Mouse (Mus musculus) hindbrain, embryonic 14.5 days (tissue): ENCODE measurements around the gene Ghdc. TPM values are rescaled to one million over a fixed set of nuclear protein-coding genes. Genes with fewer than 3 reads are reported as not detected.

Experiments
- ATAC-seq: fragments of 200-750 bp; cut with Nextera tagmentation; 2 replicates; pipeline ENCODE4 v1.8.0; 2017; ENCODE audit warnings: moderate number of reproducible peaks, mild to moderate bottlenecking, moderate TSS enrichment, moderate library complexity; ENCODE audit not compliant: low FRiP score
- DNase-seq: peaks from one replicate; pipeline ENCODE4 v3.0.0-alpha.2; 2015; ENCODE audit warnings: low spot score
- H3K27ac ChIP-seq: fragments of 300-500 bp; sonication (generic); 2 replicates; pipeline ENCODE4 v1.5.1; 2014; ENCODE audit warnings: mild to moderate bottlenecking, moderate library complexity
- H3K27me3 ChIP-seq: fragments of 300-500 bp; sonication (generic); 2 replicates; pipeline ENCODE4 v1.6.1; 2014; ENCODE audit warnings: mild to moderate bottlenecking, low read length, mixed read lengths; ENCODE audit not compliant: control insufficient read depth, insufficient read depth
- H3K36me3 ChIP-seq: fragments of 300-500 bp; sonication (generic); replicated peaks from 2 replicates; pipeline ENCODE4 v1.6.1; 2014; ENCODE audit not compliant: control insufficient read depth, insufficient read depth
- H3K4me1 ChIP-seq: fragments of 300-500 bp; sonication (generic); replicated peaks from 2 replicates; pipeline ENCODE4 v1.6.1; 2014; ENCODE audit warnings: antibody characterized with exemption, low read length, mixed read lengths; ENCODE audit not compliant: control insufficient read depth, insufficient read depth
- H3K4me2 ChIP-seq: fragments of 300-500 bp; sonication (generic); replicated peaks from 2 replicates; pipeline ENCODE4 v1.6.1; 2014; ENCODE audit warnings: mild to moderate bottlenecking, moderate library complexity
- H3K4me3 ChIP-seq: fragments of 300-500 bp; sonication (generic); replicated peaks from 2 replicates; pipeline ENCODE4 v1.5.1; 2014; ENCODE audit warnings: mild to moderate bottlenecking, low read length
- H3K9ac ChIP-seq: fragments of 300-500 bp; sonication (generic); 2 replicates; pipeline ENCODE4 v1.6.1; 2014
- H3K9me3 ChIP-seq: fragments of 300-500 bp; sonication (generic); 2 replicates; pipeline ENCODE4 v1.6.1; 2016; ENCODE audit warnings: low read length; ENCODE audit not compliant: control insufficient read depth
- WGBS: fragments of 180-500 bp; shearing (Covaris S2); extraction: QIAGEN DNeasy Blood & Tissue Kit; methylation state at CpG from one replicate; pipeline ENCODE4 v1.1.7; 2014; 5-methylcytosine and 5-hydroxymethylcytosine counted together
- polyA plus RNA-seq: library from polyadenylated mRNA; unstranded; fragments of >200 nt; fragmentation: Nextera tagmentation; extraction: Ambion mirVana; gene quantifications from 2 replicates; pipeline ENCODE4 v1.2.1, GENCODE M21; 2014

Gene Ghdc
- polyA plus RNA-seq, 1 experiment from 2014 or later: 4.4 TPM

GRCm38 (mm10) chr11:100811132-100811531 lies 40.4 kb upstream of the Ghdc start:
- no peak overlapping the region for H3K4me2 ChIP-seq
- no peak for DNase-seq
- WGBS: 92% methylated on average over 2 of the region's 2 CpGs
- no peaks in the 10 kb centered on the region for H3K9me3 ChIP-seq
- no peaks in the 10 kb centered on the region for H3K36me3 ChIP-seq
- H3K27me3 ChIP-seq: no peaks in the 10 kb centered on the region
- no peaks in the 10 kb centered on the region for H3K4me1 ChIP-seq
- ATAC-seq: no peak
- no peak overlapping the region for H3K9ac ChIP-seq
- no peak overlapping the region for H3K4me3 ChIP-seq
- no peak overlapping the region for H3K27ac ChIP-seq

DNA sequence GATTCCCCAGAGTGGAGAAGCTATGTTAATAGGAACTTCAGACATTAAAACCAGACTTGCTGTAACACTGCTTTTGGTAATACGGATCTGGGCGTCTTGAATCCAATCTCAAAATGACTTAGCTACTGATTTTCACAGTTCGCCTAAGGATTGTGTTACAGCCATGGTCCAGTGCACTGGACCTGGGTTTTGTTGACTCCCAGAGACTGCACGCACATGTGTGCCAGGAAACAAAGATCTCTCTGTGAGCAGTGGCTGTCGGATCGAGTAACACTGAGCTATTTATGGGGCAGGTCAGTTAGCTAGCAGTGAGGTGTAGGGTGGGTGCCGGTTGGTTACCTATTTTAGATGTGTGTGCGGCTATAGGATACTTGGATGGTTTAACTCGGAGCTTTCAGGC lies 39.8 kb upstream of the Ghdc start:
- 0 out of 2 replicates have a peak, but pooled peaks cover 3% of the 10 kb centered on the region for H3K36me3 ChIP-seq
- no peak overlapping the region for H3K27ac ChIP-seq
- ATAC-seq (no peak), DNase-seq (no peak)
- no peak overlapping the region for H3K4me2 ChIP-seq
- no peak overlapping the region for H3K9ac ChIP-seq
- no peaks in the 10 kb centered on the region for H3K27me3 ChIP-seq
- no peak overlapping the region for H3K4me3 ChIP-seq
- no peaks in the 10 kb centered on the region for H3K4me1 ChIP-seq
- WGBS: 88% methylated on average over 9 of the region's 9 CpGs
- H3K9me3 ChIP-seq: no peaks in the 10 kb centered on the region

DNA sequence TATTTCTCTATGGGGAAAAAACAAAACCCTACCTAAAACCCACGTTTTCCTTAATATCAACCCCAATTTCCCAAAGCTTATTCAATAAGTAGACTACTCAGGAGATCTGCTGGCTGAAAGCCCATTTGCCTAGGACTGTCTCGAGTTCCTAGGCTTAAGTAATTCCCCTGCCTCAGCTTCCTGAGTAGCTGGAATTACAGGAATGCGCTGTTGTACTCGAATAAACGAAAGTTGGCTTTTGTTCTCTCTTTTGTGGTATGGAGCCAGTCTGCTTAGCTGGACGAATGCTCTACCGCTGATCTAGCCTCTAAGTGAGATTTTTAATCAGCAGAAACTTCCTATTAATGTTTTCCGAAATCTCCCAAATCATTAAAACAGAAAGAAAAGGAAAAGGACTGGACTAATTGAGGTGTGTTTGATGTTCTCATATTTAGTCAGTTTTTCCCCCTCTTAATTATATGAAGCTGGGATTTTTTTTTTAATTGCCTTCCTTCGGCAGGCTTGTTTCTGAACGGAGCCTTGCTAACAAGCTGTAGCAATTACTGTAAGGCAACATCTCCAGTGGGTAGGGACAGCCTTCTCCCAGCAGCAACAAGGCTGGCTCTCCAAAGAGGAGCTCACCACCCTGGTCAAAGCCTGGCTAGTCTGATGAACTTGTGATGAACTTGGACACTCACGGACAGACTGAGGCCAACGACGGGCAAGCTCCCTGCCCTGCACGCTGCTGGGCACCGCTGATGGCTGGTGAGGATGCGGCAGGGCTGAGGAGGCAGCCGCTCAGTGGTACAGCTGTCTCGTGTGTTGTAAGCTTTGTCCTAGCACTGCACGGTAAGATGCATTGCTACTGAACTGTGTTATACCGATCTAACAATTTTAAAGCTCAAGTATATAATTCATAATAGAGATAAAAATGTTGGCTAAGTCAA lies 35.9 kb upstream of the Ghdc start:
- no peak overlapping the region for H3K9ac ChIP-seq
- peaks cover 35% of the 10 kb centered on the region for H3K36me3 ChIP-seq
- 74% methylated on average over 20 of the region's 20 CpGs for WGBS
- no peak overlapping the region for H3K4me3 ChIP-seq
- no peaks in the 10 kb centered on the region for H3K27me3 ChIP-seq
- H3K4me1 ChIP-seq: no peaks in the 10 kb centered on the region
- no peaks in the 10 kb centered on the region for H3K9me3 ChIP-seq
- H3K4me2 ChIP-seq: no peak overlapping the region
- H3K27ac ChIP-seq: no peak overlapping the region
- ATAC-seq (no peak), DNase-seq (no peak)

DNA sequence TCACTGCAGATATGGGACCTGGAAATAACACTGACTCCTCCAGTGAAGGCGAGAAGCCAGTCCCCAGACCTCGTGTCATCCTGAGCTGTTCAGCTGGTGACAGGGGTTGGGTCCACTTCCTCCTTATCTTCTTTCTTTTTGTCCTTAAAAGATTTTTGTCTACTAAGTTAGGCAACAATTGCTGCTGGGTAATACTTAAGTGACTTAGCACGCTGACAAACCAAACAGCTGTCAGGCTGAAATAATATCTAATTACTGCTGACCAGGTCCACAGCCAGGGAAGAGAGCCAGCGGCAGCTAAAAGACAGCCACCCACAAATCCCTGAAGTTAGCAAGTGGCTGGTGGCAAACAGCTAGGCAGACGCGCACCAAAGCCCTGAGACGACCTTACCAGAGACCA lies 34.8 kb upstream of the Ghdc start:
- Histone ChIP-seq H3K9me3 (no peaks in the 10 kb centered on the region), H3K4me1 (no peaks in the 10 kb centered on the region), H3K9ac (no peak overlapping the region), H3K4me2 (no peak overlapping the region), H3K27me3 (no peaks in the 10 kb centered on the region), H3K36me3 (peaks cover 45% of the 10 kb centered on the region), H3K27ac (no peak overlapping the region), H3K4me3 (no peak overlapping the region)
- ATAC-seq: no peak
- DNase-seq: no peak
- WGBS: 89% methylated on average over 7 of the region's 7 CpGs

GRCm38 (mm10) chr11:100804409-100804808 lies 33.7 kb upstream of the Ghdc start:
- H3K9me3 ChIP-seq: no peaks in the 10 kb centered on the region
- no peak overlapping the region for H3K9ac ChIP-seq
- DNase-seq (no peak), ATAC-seq (no peak)
- H3K27ac ChIP-seq: no peak overlapping the region
- peaks cover 52% of the 10 kb centered on the region for H3K36me3 ChIP-seq
- no peak overlapping the region for H3K4me2 ChIP-seq
- no peaks in the 10 kb centered on the region for H3K27me3 ChIP-seq
- no peak overlapping the region for H3K4me3 ChIP-seq
- H3K4me1 ChIP-seq: no peaks in the 10 kb centered on the region
- WGBS: 96% methylated on average over 10 of the region's 10 CpGs

DNA sequence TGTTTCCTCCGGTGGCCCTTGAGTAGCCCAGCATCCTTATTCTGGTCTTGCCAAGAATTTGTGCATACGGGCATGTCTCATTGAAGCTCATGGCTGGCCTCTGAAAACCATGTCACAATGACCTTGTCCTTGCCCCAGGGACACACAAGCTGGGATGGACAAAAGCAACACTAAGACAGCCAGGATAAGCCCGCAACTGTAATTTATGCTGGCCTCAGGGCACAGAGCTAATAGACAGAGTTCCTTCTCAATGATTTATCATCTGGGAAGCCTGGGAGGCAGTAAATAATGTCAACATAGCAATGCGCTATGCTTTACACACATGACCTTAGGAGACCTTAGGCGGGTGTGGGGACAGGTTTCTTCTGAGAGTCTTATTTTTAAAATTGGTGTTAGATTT lies 28.7 kb upstream of the Ghdc start:
- WGBS: 65% methylated on average over 5 of the region's 5 CpGs
- ATAC-seq: no peak
- no peak overlapping the region for H3K4me3 ChIP-seq
- H3K4me2 ChIP-seq: no peak overlapping the region
- H3K9me3 ChIP-seq: no peaks in the 10 kb centered on the region
- no peaks in the 10 kb centered on the region for H3K27me3 ChIP-seq
- DNase-seq: no peak
- H3K9ac ChIP-seq: no peak overlapping the region
- peaks cover 59% of the 10 kb centered on the region for H3K36me3 ChIP-seq
- no peaks in the 10 kb centered on the region for H3K4me1 ChIP-seq
- no peak overlapping the region for H3K27ac ChIP-seq

DNA sequence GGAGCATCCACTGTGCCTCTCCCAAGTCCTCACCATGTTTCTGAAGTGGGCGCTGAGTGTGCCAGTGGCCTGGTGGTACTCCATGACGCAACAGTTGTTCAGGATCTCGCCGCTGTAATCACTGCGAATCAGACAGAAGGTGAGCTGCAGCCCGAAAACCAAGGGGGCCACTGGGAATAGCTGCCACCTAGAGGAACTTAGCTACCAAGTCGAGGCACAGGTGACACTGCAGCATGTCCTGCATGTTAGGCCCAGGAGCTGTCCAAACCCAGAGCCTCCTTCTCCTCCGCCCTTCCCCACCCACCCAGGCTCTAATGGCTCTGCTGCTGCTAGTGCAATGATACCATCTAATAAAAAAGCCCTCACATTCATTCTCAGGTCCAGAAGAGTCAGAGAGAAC lies 25.8 kb upstream of the Ghdc start:
- ATAC-seq: no peak

DNA sequence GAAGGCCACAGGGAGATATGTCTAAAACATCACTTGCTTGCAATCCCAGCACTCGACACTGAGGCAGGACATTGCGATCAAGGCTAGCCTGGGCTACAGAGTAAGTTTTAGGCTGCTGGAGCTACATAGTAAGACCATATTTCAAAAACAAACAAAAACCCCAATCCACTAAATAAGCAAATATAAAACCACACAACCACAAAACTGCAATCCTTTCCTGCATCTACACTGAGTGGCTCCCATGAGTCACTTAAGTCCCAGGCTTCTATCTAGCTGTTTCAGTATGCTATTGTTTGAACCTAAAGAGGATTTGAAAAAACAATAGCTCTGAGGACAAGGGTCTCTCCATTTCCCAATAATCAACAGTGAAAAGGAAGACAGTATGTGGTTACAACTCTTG lies 24.6 kb upstream of the Ghdc start:
- WGBS: 95% methylated on average over 2 of the region's 2 CpGs
- H3K9ac ChIP-seq: no peak overlapping the region
- no peak for DNase-seq
- no peaks in the 10 kb centered on the region for H3K9me3 ChIP-seq
- no peak for ATAC-seq
- H3K27ac ChIP-seq: no peak overlapping the region
- H3K27me3 ChIP-seq: no peaks in the 10 kb centered on the region
- H3K4me2 ChIP-seq: no peak overlapping the region
- no peaks in the 10 kb centered on the region for H3K4me1 ChIP-seq
- H3K36me3 ChIP-seq: peaks cover 33% of the 10 kb centered on the region
- no peak overlapping the region for H3K4me3 ChIP-seq

More for the DNA sequence above, 25.8 kb upstream of the Ghdc start:
- no peak overlapping the region for H3K4me2 ChIP-seq
- 71% methylated on average over 8 of the region's 8 CpGs for WGBS
- no peaks in the 10 kb centered on the region for H3K4me1 ChIP-seq
- no peaks in the 10 kb centered on the region for H3K9me3 ChIP-seq
- H3K27me3 ChIP-seq: no peaks in the 10 kb centered on the region
- no peak for DNase-seq
- no peak overlapping the region for H3K27ac ChIP-seq
- H3K4me3 ChIP-seq: no peak overlapping the region
- no peak overlapping the region for H3K9ac ChIP-seq
- H3K36me3 ChIP-seq: peaks cover 37% of the 10 kb centered on the region

DNA sequence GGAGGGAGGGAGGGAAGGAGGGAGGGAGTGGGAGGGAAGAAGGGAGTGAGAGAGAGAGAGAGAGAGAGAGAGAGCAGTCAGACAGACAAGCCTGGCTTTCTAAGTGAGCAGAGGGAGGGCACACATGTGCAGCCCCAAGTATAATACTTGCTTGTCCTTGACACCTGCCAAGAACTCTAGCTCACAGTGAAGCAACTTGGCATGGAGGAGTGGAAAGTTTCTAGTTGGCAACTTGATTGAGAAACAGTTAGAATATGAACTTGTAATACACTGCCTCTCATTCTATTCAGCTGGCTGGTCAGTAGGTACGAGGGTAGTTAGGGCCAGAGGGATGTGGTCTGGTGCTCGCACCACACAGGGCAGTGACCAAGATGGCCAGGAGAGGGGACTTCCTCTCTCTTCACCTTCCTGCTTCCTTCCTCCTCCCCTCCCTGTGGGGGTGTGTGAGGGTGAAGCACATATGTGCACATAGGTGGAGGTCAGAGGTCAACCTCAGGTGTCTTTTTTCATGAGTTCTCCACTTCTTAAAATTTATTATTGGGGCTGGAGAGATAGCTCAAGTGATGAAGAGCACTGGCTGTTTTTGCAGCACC lies 20.8 kb upstream of the Ghdc start:
- H3K9ac ChIP-seq: no peak overlapping the region
- no peak for DNase-seq
- peaks cover 62% of the 10 kb centered on the region for H3K36me3 ChIP-seq
- H3K27me3 ChIP-seq: no peaks in the 10 kb centered on the region
- H3K4me1 ChIP-seq: no peaks in the 10 kb centered on the region
- H3K4me3 ChIP-seq: no peak overlapping the region
- no peak for ATAC-seq
- no peak overlapping the region for H3K27ac ChIP-seq
- no peak overlapping the region for H3K4me2 ChIP-seq
- WGBS: 88% methylated on average over 2 of the region's 2 CpGs
- H3K9me3 ChIP-seq: no peaks in the 10 kb centered on the region
